In the genomic region with DNA sequence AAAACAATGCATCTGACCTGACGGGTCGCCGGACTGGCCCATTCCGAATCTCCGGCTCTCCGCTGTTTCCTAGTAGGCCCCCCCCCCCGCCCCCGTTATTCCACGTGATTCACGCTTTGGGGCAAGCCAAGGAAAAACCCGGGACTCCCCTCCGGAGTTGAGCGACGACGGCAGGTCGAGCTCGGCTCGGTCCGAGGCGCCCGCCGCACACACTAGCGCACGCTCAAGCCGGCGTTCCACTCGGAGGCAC, we compare ENCODE assay signal across 7 mouse cellular contexts.
DNase-seq lines count a peak whose midpoint lies in the region; ATAC-seq and TF ChIP-seq lines count a peak whose summit lies in the region.

No protein-coding gene starts in this region.

- no peak for TF ChIP-seq CTCF in olfactory bulb, adult 2 months (IDR thresholded peaks at IDR 0.05; ENCODE audit: insufficient read depth, low read depth, low read length)

- H3K27me3 ChIP-seq in megakaryocyte, embryonic 14.5 days (replicated peaks), result peaks cover 78% of the 10 kb centered on the region
- peaks cover 75% of the 10 kb centered on the region for H3K27me3 ChIP-seq in embryonic facial prominence, embryonic 15.5 days
- peaks cover 100% of the 10 kb centered on the region for H3K27me3 ChIP-seq in limb, embryonic 10.5 days (ENCODE audit: low read depth, poor library complexity, severe bottlenecking)

- WGBS in embryonic facial prominence, embryonic 15.5 days, result 3% methylated on average over 27 of the region's 27 CpGs
- 2% methylated on average over 27 of the region's 27 CpGs for WGBS in limb, embryonic 10.5 days
- 1% methylated on average over 24 of the region's 27 CpGs for WGBS in olfactory bulb, adult 2 months

- H3K36me3 ChIP-seq in megakaryocyte, embryonic 14.5 days (replicated peaks; ENCODE audit: low read length), result no peaks in the 10 kb centered on the region
- no peaks in the 10 kb centered on the region for H3K36me3 ChIP-seq in embryonic facial prominence, embryonic 15.5 days
- no peaks in the 10 kb centered on the region for H3K36me3 ChIP-seq in limb, embryonic 10.5 days

- peak overlapping the region; percentile 95 for H3K4me3 ChIP-seq in megakaryocyte, embryonic 14.5 days (replicated peaks)
- peak overlapping the region; percentile 58 for H3K4me3 ChIP-seq in embryonic facial prominence, embryonic 15.5 days (replicated peaks)
- peak overlapping the region; percentile 69 for H3K4me3 ChIP-seq in limb, embryonic 10.5 days
- peak overlapping the region; percentile 73 for H3K4me3 ChIP-seq in olfactory bulb, adult 2 months (ENCODE audit: insufficient read depth, low read depth, low read length)

- peaks cover 34% of the 10 kb centered on the region for H3K4me1 ChIP-seq in megakaryocyte, embryonic 14.5 days
- peaks cover 21% of the 10 kb centered on the region for H3K4me1 ChIP-seq in embryonic facial prominence, embryonic 15.5 days
- H3K4me1 ChIP-seq in limb, embryonic 10.5 days, result peaks cover 65% of the 10 kb centered on the region
- H3K4me1 ChIP-seq in olfactory bulb, adult 2 months (ENCODE audit: control insufficient read depth, insufficient read depth, low read length), result peaks cover 13% of the 10 kb centered on the region; the same call in 1 of the 2 replicates

- H3K9ac ChIP-seq in embryonic facial prominence, embryonic 15.5 days, result peak overlapping the region; percentile 44; the same call in 1 of the 2 replicates

- ATAC-seq in megakaryocyte, adult 5-6 weeks (ENCODE audit: poor library complexity, severe bottlenecking), result no peak
- no peak for ATAC-seq in embryonic facial prominence, embryonic 15.5 days (ENCODE audit: insufficient number of reproducible peaks, low FRiP score, low TSS enrichment, low read depth)

- TF ChIP-seq POLR2A in olfactory bulb, adult 2 months (IDR thresholded peaks at IDR 0.05; ENCODE audit: insufficient read depth, low read depth, low read length), result no peak

- peak; percentile 61 for DNase-seq in limb, embryonic 10.5 days (ENCODE audit: low spot score)
- DNase-seq in gastrocnemius, adult 8-10 months (ENCODE audit: low spot score in 2 of 2), result no peak
- DNase-seq in spleen, postnatal 14 days (ENCODE audit: low spot score in 2 of 2), result no peak

- peaks cover 10% of the 10 kb centered on the region; the same call in 1 of the 2 replicates for H3K9me3 ChIP-seq in megakaryocyte, embryonic 14.5 days
- H3K9me3 ChIP-seq in embryonic facial prominence, embryonic 15.5 days (replicated peaks), result no peaks in the 10 kb centered on the region
- no peaks in the 10 kb centered on the region for H3K9me3 ChIP-seq in limb, embryonic 10.5 days (replicated peaks)

- peak overlapping the region; percentile 71 for H3K4me2 ChIP-seq in embryonic facial prominence, embryonic 15.5 days (replicated peaks)

- peak overlapping the region; percentile 76; the same call in 1 of the 2 replicates for H3K27ac ChIP-seq in embryonic facial prominence, embryonic 15.5 days (replicated peaks)
- peak overlapping the region; percentile 92 for H3K27ac ChIP-seq in limb, embryonic 10.5 days
- H3K27ac ChIP-seq in olfactory bulb, adult 2 months (ENCODE audit: insufficient read depth, low read depth, low read length), result no peak overlapping the region
